Mouse (Mus musculus): ENCODE data around the gene Nme9.

DNA sequence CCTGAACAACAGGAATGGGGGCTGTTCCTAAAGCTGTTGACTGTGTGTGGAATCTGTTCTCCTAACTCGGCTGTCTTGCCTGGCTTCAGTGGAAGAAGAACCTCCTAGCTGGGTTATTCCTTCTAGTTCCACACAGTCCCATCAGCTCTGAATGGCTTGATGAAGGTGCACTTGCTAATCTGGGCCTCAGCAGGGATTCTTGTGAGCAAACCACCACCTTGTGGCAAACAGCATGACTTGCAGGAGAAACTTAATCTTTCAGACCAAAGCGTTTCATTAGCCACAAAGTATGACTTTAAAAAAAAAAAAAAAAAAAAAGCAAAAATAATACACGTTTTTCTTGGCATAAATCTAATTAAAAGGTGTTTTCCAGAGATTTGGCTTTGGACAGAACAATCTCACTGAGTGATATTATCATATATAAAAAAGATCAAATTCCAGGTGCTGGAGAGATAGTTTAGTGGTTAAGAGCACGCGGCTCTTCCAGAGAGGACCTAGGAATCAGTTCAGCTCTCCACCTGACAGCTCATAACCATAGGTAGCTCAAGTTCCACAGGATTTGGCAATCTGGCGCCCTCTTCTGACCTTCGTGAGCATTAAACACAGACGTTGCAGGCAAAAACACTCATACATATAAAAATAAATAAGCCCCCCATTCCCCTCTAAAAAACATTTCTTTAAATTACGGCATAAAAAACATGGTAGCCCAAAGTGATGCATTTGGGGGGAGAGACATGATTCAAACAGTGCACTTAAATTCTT is 1.2 kb upstream of the Nme9 start:
- TF ChIP-seq CTCF (IDR thresholded peaks at IDR 0.05; ENCODE audit: low read depth) (peak; percentile 68), EP300 (IDR thresholded peaks at IDR 0.05; ENCODE audit: low read depth) (no peak)

Measured in heart, postnatal 0 days (tissue).